29 mouse cellular contexts compared by ENCODE assay signal in the genomic region with DNA sequence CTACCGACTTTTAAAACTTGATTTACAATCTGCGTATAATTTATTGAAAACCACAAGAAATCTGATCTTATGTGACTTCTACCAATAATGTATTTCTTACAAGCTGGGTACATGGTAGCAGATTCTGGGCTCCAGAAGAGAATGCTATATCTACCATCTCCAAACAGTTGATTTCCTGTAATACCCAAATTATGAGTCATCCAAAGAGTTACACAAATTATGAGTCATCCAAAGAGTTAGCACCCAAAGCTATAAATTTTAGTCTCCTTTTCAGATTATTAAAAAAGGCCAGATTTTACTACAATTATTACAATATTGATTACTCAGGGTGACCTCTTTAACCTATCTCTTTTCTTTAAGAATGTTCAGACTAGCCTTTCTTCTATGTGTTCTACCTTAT.
"Had no signal": no experiment of that assay in that cellular context is flagged by ENCODE, and none has a peak within 500 bp of the region (broad histone marks: within the 10 kb centered on the region; RNA-seq: fewer than 3 reads in every experiment).

No protein-coding gene starts in this region.

- ATAC-seq: inflammation-experienced regulatory T-cells, adult 6 months; intestine, embryonic 15.5 days; intestine, postnatal 0 days; liver, postnatal 0 days had no signal

- H3K4me2 ChIP-seq: heart, embryonic 11.5 days; heart, embryonic 13.5 days; heart, embryonic 15.5 days; hindbrain, embryonic 13.5 days; hindbrain, embryonic 15.5 days; intestine, embryonic 15.5 days; limb, embryonic 12.5 days; liver, embryonic 11.5 days; liver, embryonic 13.5 days; liver, embryonic 15.5 days had no signal

- H3K9me3 ChIP-seq: heart, embryonic 13.5 days; heart, embryonic 15.5 days; hindbrain, embryonic 13.5 days; hindbrain, embryonic 15.5 days; intestine, embryonic 15.5 days; limb, embryonic 10.5 days; limb, embryonic 12.5 days; liver, embryonic 13.5 days; liver, embryonic 15.5 days had no signal

- DNase-seq: gastrocnemius, adult 2 months; gastrocnemius, postnatal 14 days; gastrocnemius, postnatal 36 days; heart, adult 11 months; heart, adult 2 months; heart, postnatal 14 days; heart, postnatal 36 days; kidney, adult 18-20 months; kidney, adult 8-10 months; kidney, postnatal 10 days; kidney, postnatal 25 days; kidney, postnatal 4 days; liver; liver, embryonic 13.5 days; liver, postnatal 0 days had no signal

- H3K4me1 ChIP-seq: heart, embryonic 13.5 days; heart, embryonic 15.5 days; hindbrain, embryonic 13.5 days; hindbrain, embryonic 15.5 days; intestine, embryonic 15.5 days; limb, embryonic 10.5 days; limb, embryonic 12.5 days; liver, embryonic 13.5 days; liver, embryonic 15.5 days had no signal

- H3K27me3 ChIP-seq: heart, embryonic 13.5 days; heart, embryonic 15.5 days; hindbrain, embryonic 13.5 days; hindbrain, embryonic 15.5 days; intestine, embryonic 15.5 days; limb, embryonic 12.5 days; liver, embryonic 13.5 days; liver, embryonic 15.5 days had no signal

- H3K9ac ChIP-seq: heart, embryonic 13.5 days; heart, embryonic 15.5 days; hindbrain, embryonic 13.5 days; hindbrain, embryonic 15.5 days; intestine, embryonic 15.5 days; limb, embryonic 12.5 days; liver, embryonic 13.5 days; liver, embryonic 15.5 days; liver, postnatal 0 days had no signal

- H3K27ac ChIP-seq: gastrocnemius, adult 2 months; heart, adult 2 months; heart, embryonic 13.5 days; heart, embryonic 15.5 days; hindbrain, embryonic 13.5 days; hindbrain, embryonic 15.5 days; intestine, embryonic 15.5 days; layer of hippocampus, adult 2 months; left cerebral cortex, adult 2 months; limb, embryonic 10.5 days; limb, embryonic 12.5 days; liver, embryonic 13.5 days; liver, embryonic 15.5 days had no signal

- H3K36me3 ChIP-seq: heart, embryonic 13.5 days; heart, embryonic 15.5 days; hindbrain, embryonic 13.5 days; hindbrain, embryonic 15.5 days; intestine, embryonic 15.5 days; limb, embryonic 10.5 days; limb, embryonic 12.5 days; liver, embryonic 13.5 days; liver, embryonic 15.5 days had no signal

- H3K4me3 ChIP-seq: gastrocnemius, adult 2 months; heart, adult 2 months; heart, embryonic 13.5 days; heart, embryonic 15.5 days; hindbrain, embryonic 13.5 days; hindbrain, embryonic 15.5 days; intestine, embryonic 15.5 days; layer of hippocampus, adult 2 months; left cerebral cortex, adult 2 months; limb, embryonic 10.5 days; limb, embryonic 12.5 days; liver, embryonic 13.5 days; liver, embryonic 15.5 days had no signal
